Mouse (Mus musculus) embryo, embryonic 10.5 days (tissue): Measurements from ENCODE around the gene Mfng.

Experiments used
- DNase-seq: peaks from one replicate; pipeline ENCODE4 v3.0.0-alpha.2; 2015; ENCODE audit warnings: low spot score

Mfng gene

GRCm38 (mm10) chr15:78755966-78756725, 17.1 kb downstream of the Mfng start:
- DNase-seq: no peak

- no peak for DNase-seq
Measured at GRCm38 (mm10) chr15:78755226-78755625, 18.0 kb downstream of the Mfng start.

GRCm38 (mm10) chr15:78754144-78754543, 19.1 kb downstream of the Mfng start:
- no peak for DNase-seq

GRCm38 (mm10) chr15:78752991-78753390, 20.3 kb downstream of the Mfng start:
- no peak for DNase-seq

GRCm38 (mm10) chr15:78750608-78751350, 22.5 kb downstream of the Mfng start:
- no peak for DNase-seq

GRCm38 (mm10) chr15:78749855-78750254, 23.4 kb downstream of the Mfng start:
- peak; percentile 66 for DNase-seq

GRCm38 (mm10) chr15:78744206-78744605, 29.1 kb downstream of the Mfng start:
- peak; percentile 91 for DNase-seq

- DNase-seq: no peak
Measured at GRCm38 (mm10) chr15:78742831-78743230, 30.4 kb downstream of the Mfng start.

- no peak for DNase-seq
Measured at GRCm38 (mm10) chr15:78740662-78741061, 32.6 kb downstream of the Mfng start.

GRCm38 (mm10) chr15:78737146-78737545, 36.1 kb downstream of the Mfng start:
- no peak for DNase-seq

- no peak for DNase-seq
Measured at GRCm38 (mm10) chr15:78736681-78737100, 36.6 kb downstream of the Mfng start.

GRCm38 (mm10) chr15:78736181-78736579, 37.1 kb downstream of the Mfng start:
- DNase-seq: no peak

- no peak for DNase-seq
Measured at GRCm38 (mm10) chr15:78735431-78736180, 37.7 kb downstream of the Mfng start.

GRCm38 (mm10) chr15:78731830-78732229, 41.4 kb downstream of the Mfng start:
- no peak for DNase-seq

GRCm38 (mm10) chr15:78730315-78731049, 42.8 kb downstream of the Mfng start:
- DNase-seq: no peak

- no peak for DNase-seq
Measured at GRCm38 (mm10) chr15:78726697-78727096, 46.6 kb downstream of the Mfng start.

GRCm38 (mm10) chr15:78720532-78720931, 52.7 kb downstream of the Mfng start:
- DNase-seq: no peak

- peak; percentile 87 for DNase-seq
Measured at GRCm38 (mm10) chr15:78720094-78720493, 53.2 kb downstream of the Mfng start.

GRCm38 (mm10) chr15:78719416-78719815, 53.9 kb downstream of the Mfng start:
- peak; percentile 33 for DNase-seq

- peak; percentile 14 for DNase-seq
Measured at GRCm38 (mm10) chr15:78718290-78719250, 54.7 kb downstream of the Mfng start, which contains the start of gene Elfn2. Gene Elfn2, minus strand, starts transcription at chr15:78718771.

- DNase-seq: no peak
Measured at GRCm38 (mm10) chr15:78716936-78717335, 56.3 kb downstream of the Mfng start.
